Mouse (Mus musculus): Measurements from ENCODE around the gene Snx29.
A peak's percentile ranks its signal among the peaks of the same experiment; 100 is the strongest.
"Not testable (repeated sequence)": the region's sequence is repeated elsewhere in the genome, so short reads cannot be mapped to it uniquely, and the experiment has no call there.

Snx29 gene

GRCm38 (mm10) chr16:11322409-11323323 lies at the start of gene Snx29:
TSS of gene Snx29 (plus strand) at chr16:11322908.
- peak; percentile 96 for DNase-seq

GRCm38 (mm10) chr16:11276888-11277287 lies 45.8 kb upstream of the Snx29 start:
- DNase-seq, result no peak

GRCm38 (mm10) chr16:11278778-11279177 lies 43.9 kb upstream of the Snx29 start:
- no peak for DNase-seq

- no peak for DNase-seq
Observed at GRCm38 (mm10) chr16:11282655-11283232, 40.0 kb upstream of the Snx29 start.

GRCm38 (mm10) chr16:11284881-11285280 lies 37.8 kb upstream of the Snx29 start:
- no peak for DNase-seq

- no peak for DNase-seq
Observed at GRCm38 (mm10) chr16:11285949-11286348, 36.8 kb upstream of the Snx29 start.

GRCm38 (mm10) chr16:11288873-11289272 lies 33.8 kb upstream of the Snx29 start:
- DNase-seq, result not testable (repeated sequence)

GRCm38 (mm10) chr16:11295583-11295982 lies 27.1 kb upstream of the Snx29 start:
- not testable (repeated sequence) for DNase-seq

GRCm38 (mm10) chr16:11297700-11298099 lies 25.0 kb upstream of the Snx29 start:
- peak; percentile 31 for DNase-seq

- no peak for DNase-seq
Observed at GRCm38 (mm10) chr16:11303741-11304140, 19.0 kb upstream of the Snx29 start.

GRCm38 (mm10) chr16:11305531-11305930 lies 17.2 kb upstream of the Snx29 start:
- DNase-seq, result no peak

- DNase-seq, result no peak
Observed at GRCm38 (mm10) chr16:11313512-11313911, 9.2 kb upstream of the Snx29 start, which contains the start of gene Tnfrsf17. TSS of gene Tnfrsf17 (plus strand) at chr16:11313812.

GRCm38 (mm10) chr16:11315786-11316320 lies 6.9 kb upstream of the Snx29 start:
- DNase-seq, result no peak

GRCm38 (mm10) chr16:11316748-11317147 lies 6.0 kb upstream of the Snx29 start:
- no peak for DNase-seq

GRCm38 (mm10) chr16:11317324-11317723 lies 5.4 kb upstream of the Snx29 start:
- DNase-seq, result peak; percentile 5

GRCm38 (mm10) chr16:11323324-11324051 lies 780 bp downstream of the Snx29 start:
- DNase-seq, result peak; percentile 47

GRCm38 (mm10) chr16:11330081-11330800 lies 7.5 kb downstream of the Snx29 start:
- no peak for DNase-seq

GRCm38 (mm10) chr16:11331030-11331429 lies 8.3 kb downstream of the Snx29 start:
- no peak for DNase-seq

GRCm38 (mm10) chr16:11343292-11343815 lies 20.6 kb downstream of the Snx29 start:
- no peak for DNase-seq

GRCm38 (mm10) chr16:11351903-11352302 lies 29.2 kb downstream of the Snx29 start:
- no peak for DNase-seq

- no peak for DNase-seq
Observed at GRCm38 (mm10) chr16:11359173-11359572, 36.5 kb downstream of the Snx29 start.

- DNase-seq, result no peak
Observed at GRCm38 (mm10) chr16:11359919-11360318, 37.2 kb downstream of the Snx29 start.
